Mouse (Mus musculus) midbrain, embryonic 13.5 days (tissue): ENCODE measurements at regions not wholly inside any gene's neighbourhood (a gene's known extent, or its start where the extent isn't known, plus 50 kb on each side); places are given as distances from the start of the nearest gene placed in this dataset.

ENCODE experiments used
- ATAC-seq: fragments of 200-750 bp; cut with Nextera tagmentation; 2 replicates; pipeline ENCODE4 v1.8.0; 2017; ENCODE audit warnings: mild to moderate bottlenecking, moderate TSS enrichment, moderate library complexity
- H3K27ac ChIP-seq: fragments of 300-500 bp; sonication (generic); 2 replicates; pipeline ENCODE4 v1.5.1; 2015; ENCODE audit warnings: inconsistent platforms, mild to moderate bottlenecking, moderate library complexity
- H3K27me3 ChIP-seq: fragments of 300-500 bp; sonication (generic); 2 replicates; pipeline ENCODE4 v1.6.1; 2015; ENCODE audit warnings: mild to moderate bottlenecking, inconsistent platforms
- H3K36me3 ChIP-seq: fragments of 300-500 bp; sonication (generic); 2 replicates; pipeline ENCODE4 v1.6.1; 2015; ENCODE audit warnings: mild to moderate bottlenecking, inconsistent platforms
- H3K4me1 ChIP-seq: fragments of 300-500 bp; sonication (generic); replicated peaks from 2 replicates; pipeline ENCODE4 v1.6.1; 2015; ENCODE audit warnings: inconsistent platforms
- H3K4me2 ChIP-seq: fragments of 300-500 bp; sonication (generic); replicated peaks from 2 replicates; pipeline ENCODE4 v1.6.1; 2015; ENCODE audit warnings: moderate library complexity, mild to moderate bottlenecking, inconsistent platforms
- H3K4me3 ChIP-seq: fragments of 300-500 bp; sonication (generic); replicated peaks from 2 replicates; pipeline ENCODE4 v1.5.1; 2015; ENCODE audit warnings: mild to moderate bottlenecking, inconsistent platforms
- H3K9ac ChIP-seq: fragments of 300-500 bp; sonication (generic); replicated peaks from 2 replicates; pipeline ENCODE4 v1.6.1; 2015; ENCODE audit warnings: mild to moderate bottlenecking, inconsistent platforms
- H3K9me3 ChIP-seq: fragments of 300-500 bp; sonication (generic); 2 replicates; pipeline ENCODE4 v1.6.1; 2016; ENCODE audit warnings: mild to moderate bottlenecking, inconsistent platforms
- WGBS: fragments of 180-500 bp; shearing (Covaris S2); methylation state at CpG from one replicate; pipeline ENCODE4 v1.1.7; 2015; 5-methylcytosine and 5-hydroxymethylcytosine counted together

DNA sequence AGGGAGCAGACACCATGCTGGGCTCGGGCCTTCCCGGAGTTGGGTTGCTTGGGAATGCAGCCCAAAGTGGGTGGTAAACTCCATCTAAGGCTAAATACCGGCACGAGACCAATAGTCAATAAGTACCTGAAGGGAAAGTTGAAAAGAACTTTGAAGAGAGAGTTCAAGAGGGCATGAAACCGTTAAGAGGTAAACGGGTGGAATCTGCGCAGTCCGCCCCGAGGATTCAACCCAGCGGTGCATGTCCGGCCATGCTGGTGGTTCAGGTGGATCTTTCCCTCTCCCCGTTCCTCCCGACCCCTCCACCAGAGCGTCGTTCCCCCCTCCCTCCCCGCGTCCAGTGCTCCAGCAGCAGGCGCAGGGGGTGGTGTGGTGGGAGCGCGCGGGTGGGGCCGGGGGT lies 179.1 kb upstream of the Arhgef26 start:
- no peaks in the 10 kb centered on the region for H3K27me3 ChIP-seq
- no peak overlapping the region for H3K9ac ChIP-seq
- H3K36me3 ChIP-seq: peaks cover 4% of the 10 kb centered on the region; the same call in 1 of the 2 replicates
- WGBS: 58% methylated on average over 22 of the region's 22 CpGs
- no peak overlapping the region for H3K27ac ChIP-seq
- H3K4me1 ChIP-seq: no peaks in the 10 kb centered on the region
- peaks cover 10% of the 10 kb centered on the region for H3K9me3 ChIP-seq
- no peak overlapping the region for H3K4me2 ChIP-seq
- peak; percentile 93 for ATAC-seq
- H3K4me3 ChIP-seq: no peak overlapping the region

DNA sequence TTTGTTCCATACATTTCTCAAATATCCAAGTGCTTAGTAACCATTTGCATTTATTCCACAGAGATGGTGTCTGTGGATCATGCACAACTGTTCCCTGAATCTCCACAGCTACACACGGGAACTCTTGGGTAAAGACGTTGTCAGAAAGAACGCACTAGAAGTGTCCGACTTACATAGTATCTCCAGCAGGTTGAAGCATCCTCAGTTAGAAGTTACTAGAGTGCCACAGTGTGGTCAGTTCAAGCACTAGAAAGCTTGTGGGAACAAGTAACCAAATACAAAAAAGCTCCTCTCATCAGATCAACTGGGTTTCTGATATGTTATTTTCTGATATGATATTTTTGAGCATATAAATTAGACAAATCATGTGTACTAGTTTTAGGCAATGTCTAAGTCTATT lies 167.5 kb upstream of the Arhgef26 start:
- Histone ChIP-seq H3K4me3 (no peak overlapping the region), H3K27me3 (no peaks in the 10 kb centered on the region), H3K4me1 (no peaks in the 10 kb centered on the region), H3K9ac (no peak overlapping the region), H3K4me2 (no peak overlapping the region), H3K27ac (no peak overlapping the region), H3K36me3 (no peaks in the 10 kb centered on the region), H3K9me3 (no peaks in the 10 kb centered on the region)
- WGBS: 68% methylated on average over 4 of the region's 4 CpGs
- no peak for ATAC-seq

GRCm38 (mm10) chr3:62187807-62188509 lies 150.2 kb upstream of the Arhgef26 start:
- no peak for ATAC-seq
- no peak overlapping the region for H3K4me2 ChIP-seq
- H3K36me3 ChIP-seq: no peaks in the 10 kb centered on the region
- H3K27ac ChIP-seq: no peak overlapping the region
- H3K27me3 ChIP-seq: no peaks in the 10 kb centered on the region
- WGBS: 86% methylated on average over 3 of the region's 3 CpGs
- H3K9me3 ChIP-seq: no peaks in the 10 kb centered on the region
- H3K9ac ChIP-seq: no peak overlapping the region
- no peaks in the 10 kb centered on the region for H3K4me1 ChIP-seq
- no peak overlapping the region for H3K4me3 ChIP-seq

- Histone ChIP-seq H3K9ac (no peak overlapping the region), H3K36me3 (no peaks in the 10 kb centered on the region), H3K4me2 (no peak overlapping the region), H3K4me3 (no peak overlapping the region), H3K27ac (no peak overlapping the region), H3K9me3 (no peaks in the 10 kb centered on the region), H3K27me3 (no peaks in the 10 kb centered on the region), H3K4me1 (no peaks in the 10 kb centered on the region)
- 20% methylated on average over 1 of the region's 1 CpGs for WGBS
- peak; percentile 72; the same call in 1 of the 2 replicates for ATAC-seq
Observed at GRCm38 (mm10) chr3:62192466-62192865, 145.7 kb upstream of the Arhgef26 start.

DNA sequence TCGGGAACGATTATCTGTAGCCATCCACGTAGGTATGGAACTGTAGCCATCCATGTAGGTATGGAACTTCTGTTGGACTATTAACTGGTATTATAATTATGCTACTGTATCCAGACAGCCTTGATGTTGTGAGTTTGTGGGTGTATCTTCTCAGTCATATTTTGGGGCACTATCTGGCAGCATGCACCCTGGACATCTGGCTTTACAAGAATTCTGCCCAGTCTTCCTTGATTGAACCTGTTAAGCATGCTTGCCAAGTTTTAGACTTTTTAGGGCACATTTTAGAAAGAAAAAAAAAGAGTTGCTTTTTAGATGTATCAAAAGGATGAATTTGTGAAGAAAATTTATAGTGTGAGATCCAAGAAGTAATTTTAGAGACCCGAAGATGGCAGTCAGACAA lies 143.7 kb upstream of the Arhgef26 start:
- no peak for ATAC-seq
- Histone ChIP-seq H3K4me3 (no peak overlapping the region), H3K4me2 (no peak overlapping the region), H3K27me3 (no peaks in the 10 kb centered on the region), H3K9me3 (no peaks in the 10 kb centered on the region), H3K4me1 (no peaks in the 10 kb centered on the region), H3K27ac (no peak overlapping the region), H3K36me3 (no peaks in the 10 kb centered on the region), H3K9ac (no peak overlapping the region)
- WGBS: 93% methylated on average over 4 of the region's 4 CpGs

DNA sequence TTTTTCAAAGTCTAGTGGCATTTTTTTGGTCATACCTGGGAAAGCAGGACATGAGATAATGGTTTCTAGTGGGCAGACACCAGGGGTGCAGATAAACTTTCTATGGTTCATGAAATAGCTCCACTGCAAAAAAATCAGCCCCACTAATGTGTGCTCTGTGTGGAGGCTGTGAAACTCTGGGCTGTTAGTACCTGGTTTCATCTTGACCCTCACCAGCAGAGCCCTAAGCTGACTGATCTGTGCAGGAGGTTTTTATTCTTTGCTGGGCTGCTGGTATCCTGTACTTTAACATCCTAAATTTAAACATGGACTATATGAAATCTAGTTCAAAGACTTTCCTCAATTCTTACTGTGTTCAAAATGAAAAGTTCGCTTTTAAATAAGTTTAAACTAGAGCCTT lies 141.5 kb upstream of the Arhgef26 start:
- WGBS: 73% methylated on average over 1 of the region's 1 CpGs
- H3K9ac ChIP-seq: no peak overlapping the region
- no peak overlapping the region for H3K4me3 ChIP-seq
- no peak overlapping the region for H3K4me2 ChIP-seq
- no peaks in the 10 kb centered on the region for H3K36me3 ChIP-seq
- H3K27ac ChIP-seq: no peak overlapping the region
- no peaks in the 10 kb centered on the region for H3K4me1 ChIP-seq
- H3K27me3 ChIP-seq: no peaks in the 10 kb centered on the region
- H3K9me3 ChIP-seq: no peaks in the 10 kb centered on the region
- no peak for ATAC-seq

- ATAC-seq: no peak
- Histone ChIP-seq H3K9ac (no peak overlapping the region), H3K4me1 (no peaks in the 10 kb centered on the region), H3K27ac (no peak overlapping the region), H3K4me3 (no peak overlapping the region), H3K4me2 (no peak overlapping the region), H3K36me3 (no peaks in the 10 kb centered on the region), H3K27me3 (no peaks in the 10 kb centered on the region), H3K9me3 (no peaks in the 10 kb centered on the region)
Observed at GRCm38 (mm10) chr3:62215806-62216205, 122.3 kb upstream of the Arhgef26 start.

- H3K4me3 ChIP-seq: no peak overlapping the region
- 97% methylated on average over 1 of the region's 1 CpGs for WGBS
- ATAC-seq: no peak
Observed at GRCm38 (mm10) chr3:62217335-62217734, 120.8 kb upstream of the Arhgef26 start.

DNA sequence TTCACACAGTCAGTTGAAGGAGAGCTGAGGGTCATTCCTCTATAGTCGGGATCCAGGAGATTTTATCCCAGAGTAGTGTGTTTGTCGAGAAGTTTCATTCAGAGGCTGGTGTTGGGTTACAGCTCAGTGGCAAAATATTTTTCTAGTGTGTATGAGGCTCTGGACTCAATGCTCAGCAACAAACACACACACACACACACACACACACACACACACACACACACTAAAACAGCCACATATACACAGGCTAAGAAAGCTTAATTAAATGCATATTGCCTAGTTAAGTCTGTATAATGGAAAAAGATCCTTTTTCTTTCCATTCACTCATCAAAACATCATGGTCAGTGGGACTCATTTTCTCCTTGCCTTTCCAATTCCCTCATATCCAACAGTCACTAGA lies 110.4 kb upstream of the Arhgef26 start:
- no peak overlapping the region for H3K9ac ChIP-seq
- H3K36me3 ChIP-seq: no peaks in the 10 kb centered on the region
- H3K9me3 ChIP-seq: no peaks in the 10 kb centered on the region
- no peak overlapping the region for H3K4me2 ChIP-seq
- ATAC-seq: no peak
- 80% methylated on average over 2 of the region's 2 CpGs for WGBS
- H3K27me3 ChIP-seq: no peaks in the 10 kb centered on the region
- H3K4me3 ChIP-seq: no peak overlapping the region
- no peak overlapping the region for H3K27ac ChIP-seq
- H3K4me1 ChIP-seq: no peaks in the 10 kb centered on the region

More at GRCm38 (mm10) chr3:62217335-62217734, 120.8 kb upstream of the Arhgef26 start:
- Histone ChIP-seq H3K9me3 (no peaks in the 10 kb centered on the region), H3K4me2 (no peak overlapping the region), H3K36me3 (no peaks in the 10 kb centered on the region), H3K27me3 (no peaks in the 10 kb centered on the region), H3K9ac (no peak overlapping the region), H3K27ac (no peak overlapping the region), H3K4me1 (no peaks in the 10 kb centered on the region)

GRCm38 (mm10) chr3:62228156-62228555 lies 110.0 kb upstream of the Arhgef26 start:
- no peaks in the 10 kb centered on the region for H3K27me3 ChIP-seq
- ATAC-seq: no peak
- H3K9me3 ChIP-seq: no peaks in the 10 kb centered on the region
- H3K4me2 ChIP-seq: no peak overlapping the region
- H3K4me1 ChIP-seq: no peaks in the 10 kb centered on the region
- H3K9ac ChIP-seq: no peak overlapping the region
- 86% methylated on average over 3 of the region's 3 CpGs for WGBS
- H3K27ac ChIP-seq: no peak overlapping the region
- no peak overlapping the region for H3K4me3 ChIP-seq
- H3K36me3 ChIP-seq: no peaks in the 10 kb centered on the region

GRCm38 (mm10) chr3:62241031-62241430 lies 97.1 kb upstream of the Arhgef26 start:
- ATAC-seq: no peak
- no peaks in the 10 kb centered on the region for H3K36me3 ChIP-seq
- H3K4me3 ChIP-seq: no peak overlapping the region
- WGBS: 63% methylated on average over 3 of the region's 3 CpGs
- no peak overlapping the region for H3K4me2 ChIP-seq
- H3K9me3 ChIP-seq: no peaks in the 10 kb centered on the region
- H3K27me3 ChIP-seq: no peaks in the 10 kb centered on the region
- H3K4me1 ChIP-seq: no peaks in the 10 kb centered on the region
- H3K9ac ChIP-seq: no peak overlapping the region
- H3K27ac ChIP-seq: no peak overlapping the region

- WGBS: 44% methylated on average over 4 of the region's 4 CpGs
- no peak overlapping the region for H3K9ac ChIP-seq
- no peak overlapping the region for H3K4me2 ChIP-seq
- no peaks in the 10 kb centered on the region for H3K27me3 ChIP-seq
- no peaks in the 10 kb centered on the region for H3K9me3 ChIP-seq
- no peak overlapping the region for H3K4me3 ChIP-seq
- H3K36me3 ChIP-seq: no peaks in the 10 kb centered on the region
- peak; percentile 27; the same call in 1 of the 2 replicates for ATAC-seq
- no peak overlapping the region for H3K27ac ChIP-seq
- H3K4me1 ChIP-seq: 0 out of 2 replicates have a peak, but pooled peaks cover 2% of the 10 kb centered on the region
Observed at GRCm38 (mm10) chr3:62271703-62272102, 66.4 kb upstream of the Arhgef26 start.

DNA sequence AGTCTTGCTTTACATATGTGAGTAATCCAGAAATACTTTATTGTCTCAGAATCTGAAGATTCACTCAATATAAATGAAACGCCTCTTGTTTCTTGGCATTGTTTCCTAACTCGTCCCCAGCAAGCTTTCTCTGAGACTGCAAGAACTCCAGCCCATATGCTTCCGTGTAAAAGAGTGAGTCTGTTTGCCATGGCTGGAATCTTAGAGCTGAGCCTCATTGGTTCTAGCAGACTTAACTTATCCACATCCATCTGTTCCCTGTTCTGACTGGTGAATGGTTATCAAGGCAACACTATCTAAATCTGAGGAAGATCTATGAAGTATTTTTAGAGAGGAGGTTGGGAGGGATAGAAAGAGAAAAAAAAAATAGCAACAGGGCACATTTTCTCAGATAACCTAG lies 59.9 kb upstream of the Arhgef26 start:
- Histone ChIP-seq H3K4me1 (no peaks in the 10 kb centered on the region), H3K36me3 (no peaks in the 10 kb centered on the region), H3K27me3 (no peaks in the 10 kb centered on the region), H3K9me3 (no peaks in the 10 kb centered on the region), H3K4me2 (no peak overlapping the region), H3K27ac (no peak overlapping the region), H3K9ac (no peak overlapping the region), H3K4me3 (no peak overlapping the region)
- WGBS: 68% methylated on average over 3 of the region's 3 CpGs
- ATAC-seq: no peak
